Mouse (Mus musculus) embryo, embryonic 9.5 days (tissue): Measurements from ENCODE around the gene Sh3bgrl2.

Source experiments
- DNase-seq: peaks from one replicate; pipeline ENCODE4 v3.0.0-alpha.2; 2017; ENCODE audit errors: extremely low spot score

The Sh3bgrl2 gene

GRCm38 (mm10) chr9:83560670-83561069 is 12.5 kb downstream of the Sh3bgrl2 start:
- no peak for DNase-seq

DNA sequence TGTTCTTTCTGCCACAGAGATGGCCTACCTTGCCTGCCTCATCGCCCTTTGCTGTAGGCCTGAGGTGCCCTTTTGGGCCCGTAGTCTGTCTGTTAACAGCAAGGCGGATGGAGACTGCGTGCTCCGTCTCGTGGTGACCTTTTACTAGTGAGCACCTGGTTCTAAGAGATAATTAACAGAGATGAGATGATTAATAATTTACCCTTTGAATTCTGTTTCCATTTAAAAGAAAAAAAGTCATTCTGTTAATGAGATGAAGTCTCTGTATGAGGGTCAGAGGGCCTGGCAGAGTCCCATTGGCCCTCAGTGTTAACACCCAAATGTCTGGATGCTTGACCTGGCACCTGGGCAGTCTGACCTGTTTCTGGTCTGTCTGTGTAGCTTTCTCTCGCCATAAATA is 14.8 kb downstream of the Sh3bgrl2 start:
- DNase-seq: no peak

GRCm38 (mm10) chr9:83563808-83564549 is 15.9 kb downstream of the Sh3bgrl2 start:
- DNase-seq: no peak

- no peak for DNase-seq
These were observed 17.0 kb downstream of the Sh3bgrl2 start for GRCm38 (mm10) chr9:83564934-83565652.

DNA sequence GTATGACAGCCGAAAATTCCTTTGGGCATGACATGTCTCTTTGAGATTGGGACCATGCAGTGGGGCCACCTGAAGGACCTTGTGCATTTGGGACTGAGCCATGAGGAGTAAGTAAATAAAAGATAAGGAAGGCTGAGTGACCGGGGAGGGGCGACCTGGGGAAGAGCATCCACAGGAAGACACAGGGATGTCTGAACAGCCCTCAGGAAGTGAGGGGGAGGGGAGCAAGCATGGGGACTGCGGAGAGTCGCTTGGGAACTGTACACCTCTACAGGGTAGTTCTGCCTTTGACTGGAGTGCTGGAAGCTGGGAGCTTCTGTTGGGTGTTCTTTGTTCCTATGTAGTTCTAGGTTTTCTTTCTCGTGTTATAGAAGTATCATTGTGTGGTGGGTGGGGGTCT is 18.0 kb downstream of the Sh3bgrl2 start:
- no peak for DNase-seq

- DNase-seq: no peak
These were observed 20.0 kb downstream of the Sh3bgrl2 start for GRCm38 (mm10) chr9:83568125-83568524.

- DNase-seq: no peak
These were observed 20.8 kb downstream of the Sh3bgrl2 start for GRCm38 (mm10) chr9:83568937-83569336.

DNA sequence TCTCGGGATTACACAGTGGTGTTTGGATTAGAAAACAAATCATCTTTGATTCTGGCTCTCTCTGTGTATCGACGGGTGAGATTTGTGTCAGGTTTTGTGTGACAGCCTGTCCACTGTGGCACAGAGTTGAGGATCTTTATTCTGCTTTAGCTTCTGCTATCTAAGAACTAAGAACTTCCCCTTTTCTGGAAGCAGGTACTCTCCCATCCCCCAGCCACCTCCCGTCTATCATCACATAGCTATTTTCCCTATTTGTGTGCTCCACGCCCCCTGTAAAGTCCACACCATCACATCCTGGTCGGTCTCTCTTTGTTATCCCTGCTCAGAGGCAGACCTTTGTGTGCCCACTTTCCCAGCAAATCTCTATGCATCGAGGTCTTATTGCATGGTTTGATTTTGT is 21.8 kb downstream of the Sh3bgrl2 start:
- no peak for DNase-seq

GRCm38 (mm10) chr9:83571315-83571714 is 23.2 kb downstream of the Sh3bgrl2 start:
- no peak for DNase-seq

DNA sequence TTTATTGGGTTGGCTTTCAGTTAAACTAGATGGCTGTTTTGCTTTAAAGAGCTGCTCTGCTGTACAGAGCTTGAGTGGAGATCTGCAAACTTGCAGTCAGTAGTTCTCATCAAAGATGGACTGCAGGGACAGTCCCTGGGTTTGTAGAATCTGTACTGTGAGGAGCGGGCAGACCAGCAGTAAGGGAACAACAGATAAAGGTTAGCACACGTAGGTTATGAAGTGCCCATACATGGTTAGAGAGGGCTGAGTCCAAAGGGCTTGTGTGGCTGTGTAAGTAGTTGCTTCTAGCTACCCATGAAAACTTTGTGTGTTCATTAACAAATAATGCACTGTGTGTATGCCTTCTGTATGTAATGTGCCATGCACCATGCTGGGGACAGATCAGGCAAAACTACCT is 24.2 kb downstream of the Sh3bgrl2 start:
- no peak for DNase-seq

GRCm38 (mm10) chr9:83572870-83573269 is 24.7 kb downstream of the Sh3bgrl2 start:
- DNase-seq: no peak

GRCm38 (mm10) chr9:83573588-83573987 is 25.5 kb downstream of the Sh3bgrl2 start:
- no peak for DNase-seq

- DNase-seq: no peak
These were observed 27.3 kb downstream of the Sh3bgrl2 start for GRCm38 (mm10) chr9:83575403-83575802.

DNA sequence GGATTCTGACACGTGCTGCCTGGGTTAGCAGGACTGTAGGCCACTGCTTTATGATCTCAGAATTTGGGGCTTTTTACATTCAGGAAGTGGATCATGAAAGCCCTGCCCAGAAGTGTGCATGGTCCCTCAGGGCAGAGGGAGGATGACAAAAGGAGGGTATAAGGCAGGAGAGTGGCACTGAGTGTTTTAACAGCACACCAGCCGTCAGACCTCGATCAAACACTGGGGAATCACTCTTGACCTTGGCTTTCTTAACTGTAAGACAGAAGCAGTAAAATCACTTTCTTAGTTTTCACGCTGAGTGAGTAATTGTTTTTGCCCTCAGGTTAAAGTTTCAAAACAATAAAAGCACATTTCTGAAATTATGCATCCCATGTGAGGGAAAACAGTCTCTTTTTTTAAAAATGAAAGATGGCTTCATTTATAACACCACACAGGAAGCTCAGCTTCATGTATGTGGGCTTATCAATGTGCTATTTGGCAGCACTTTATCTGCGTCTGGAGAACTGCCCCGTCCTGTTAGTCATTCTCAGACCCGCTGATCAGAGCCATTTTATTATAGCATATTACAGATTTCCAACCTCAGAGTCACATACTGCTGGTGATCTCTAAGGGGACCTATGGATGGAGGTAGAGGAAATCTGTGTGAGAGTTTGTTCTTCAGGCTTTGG is 28.0 kb downstream of the Sh3bgrl2 start:
- DNase-seq: no peak

GRCm38 (mm10) chr9:83576689-83577057 is 28.5 kb downstream of the Sh3bgrl2 start:
- peak; percentile 54 for DNase-seq

DNA sequence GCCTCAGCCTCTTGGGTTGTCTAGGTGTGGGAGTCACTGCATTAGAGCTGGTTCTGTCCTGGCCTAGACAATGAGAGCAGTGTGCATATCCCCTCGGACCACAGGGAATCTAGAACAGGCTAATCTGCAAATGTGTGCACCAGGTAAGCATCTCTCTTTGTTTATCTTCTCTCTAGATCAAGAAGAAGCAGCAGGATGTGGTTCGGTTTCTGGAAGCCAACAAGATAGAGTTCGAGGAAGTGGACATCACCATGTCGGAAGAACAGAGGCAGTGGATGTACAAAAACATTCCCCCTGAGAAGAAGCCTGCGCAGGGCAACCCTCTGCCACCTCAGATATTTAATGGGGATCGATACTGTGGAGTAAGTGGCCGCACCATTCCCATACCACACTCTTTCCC is 29.1 kb downstream of the Sh3bgrl2 start:
- DNase-seq: no peak

DNA sequence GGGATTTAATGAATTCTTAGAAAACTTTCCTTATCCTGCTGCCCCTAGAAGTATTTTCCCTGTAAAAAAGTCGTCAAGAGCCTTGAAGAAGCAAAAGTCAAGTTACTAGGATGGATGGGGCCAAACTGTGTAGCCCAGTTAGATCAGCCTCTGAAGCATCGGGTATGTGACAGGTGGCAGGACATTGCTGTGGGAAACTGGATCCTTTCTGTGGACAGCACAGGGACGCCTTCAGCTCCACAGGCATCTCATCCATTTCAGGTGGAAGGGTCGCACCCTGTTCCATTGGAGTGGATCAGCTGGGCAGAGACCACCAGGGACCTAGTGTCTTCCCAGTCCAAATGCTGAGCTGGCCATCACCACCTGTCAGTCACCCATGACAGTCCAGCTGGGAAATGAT is 30.9 kb downstream of the Sh3bgrl2 start:
- no peak for DNase-seq

DNA sequence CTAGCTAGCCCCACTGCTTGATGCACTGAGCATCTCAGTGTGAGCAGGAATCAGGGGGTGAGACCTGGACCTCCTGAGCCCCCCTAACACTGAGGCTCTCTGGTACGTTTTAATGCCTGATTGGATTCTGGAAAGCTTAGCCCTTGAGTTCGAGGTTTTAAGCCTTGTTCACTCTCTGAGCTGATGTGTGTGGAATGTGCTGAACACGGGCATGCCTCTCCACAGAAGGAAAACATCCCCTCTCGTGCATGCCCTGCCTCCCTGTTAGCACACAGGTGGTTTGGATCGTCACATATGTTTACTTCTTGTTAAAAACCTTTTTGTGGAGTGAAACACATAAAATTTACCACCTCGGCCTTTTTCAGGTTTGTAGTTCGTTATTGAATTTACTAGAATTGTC is 34.6 kb downstream of the Sh3bgrl2 start:
- no peak for DNase-seq

GRCm38 (mm10) chr9:83586316-83587050 is 38.4 kb downstream of the Sh3bgrl2 start:
- DNase-seq: no peak

- no peak for DNase-seq
These were observed 39.0 kb downstream of the Sh3bgrl2 start for GRCm38 (mm10) chr9:83587116-83587515.

- DNase-seq: no peak
These were observed 40.9 kb downstream of the Sh3bgrl2 start for GRCm38 (mm10) chr9:83589063-83589462.
